Mouse (Mus musculus): ENCODE measurements around the gene Galnt6.

The Galnt6 gene

DNA sequence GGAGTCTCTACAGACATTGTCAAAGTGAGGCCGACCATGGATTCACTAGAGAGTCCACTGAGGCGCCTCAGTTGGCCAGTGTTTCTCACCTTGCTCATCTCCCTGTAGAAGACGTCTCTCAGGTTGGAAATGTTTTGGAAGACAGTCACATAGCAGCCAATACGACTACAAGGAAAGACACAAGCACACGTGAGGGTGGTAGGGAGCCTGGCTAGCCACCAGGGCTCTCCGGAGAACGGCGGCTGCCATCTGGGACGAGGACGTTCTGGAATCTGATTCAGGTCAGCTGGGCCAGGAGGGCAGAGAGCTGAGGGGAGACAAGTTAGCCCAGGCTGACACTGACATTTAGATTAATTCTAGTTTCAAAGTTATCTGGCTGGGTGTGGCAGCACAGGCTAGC, 79.1 kb downstream of the Galnt6 start:
- no peak for DNase-seq

DNA sequence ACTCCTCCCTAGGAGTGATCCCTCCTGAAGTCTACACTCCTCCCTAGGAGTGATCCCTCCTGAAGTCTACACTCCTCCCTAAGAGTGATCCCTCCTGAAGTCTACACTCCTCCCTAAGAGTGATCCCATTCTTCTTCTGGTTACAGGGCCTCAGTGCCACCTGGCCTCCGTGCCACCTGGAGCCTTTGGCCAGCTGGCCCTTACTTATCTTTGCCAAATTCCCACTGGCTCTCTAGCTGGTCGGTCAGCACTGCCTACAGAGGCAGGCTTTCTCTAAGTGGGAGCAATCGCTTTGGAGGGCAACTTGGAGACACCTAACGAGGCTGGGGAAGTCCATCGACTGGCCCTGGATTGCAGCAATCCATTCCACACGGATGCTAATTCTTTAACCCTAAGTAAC, 83.0 kb downstream of the Galnt6 start:
- no peak for DNase-seq

DNA sequence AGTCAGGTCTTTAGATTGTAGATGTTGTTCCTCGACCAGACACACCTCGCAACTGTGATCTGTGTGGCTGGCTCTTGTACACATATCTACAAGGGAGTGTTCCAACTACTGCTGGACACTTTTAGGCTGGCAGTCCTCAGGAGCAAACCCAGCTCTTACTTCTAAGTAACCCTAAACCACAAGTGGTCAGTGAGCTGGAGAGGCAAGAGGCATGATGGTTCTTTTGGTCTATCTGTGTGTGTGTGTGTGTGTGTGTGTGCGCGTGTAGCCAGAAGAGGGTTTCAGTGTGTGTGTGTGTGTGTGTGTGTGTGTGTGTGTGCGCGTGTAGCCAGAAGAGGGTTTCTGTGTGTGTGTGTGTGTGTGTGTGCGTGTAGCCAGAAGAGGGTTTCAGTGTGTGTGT, 86.7 kb downstream of the Galnt6 start:
- no peak for DNase-seq
